Mouse (Mus musculus): Measurements from ENCODE around the gene Adgrb3. TPM values are rescaled to one million over a fixed set of nuclear protein-coding genes. Genes with fewer than 3 reads are reported as not detected.

Gene Adgrb3
- total RNA-seq, 2 experiments from 2014 or later = 111 to 118 TPM

GRCm38 (mm10) chr1:25180615-25181014, 648.9 kb downstream of the Adgrb3 start:
- Histone ChIP-seq H3K4me3 (no peak overlapping the region), H3K27ac (peak overlapping the region; percentile 76)
- DNase-seq (ENCODE audit: low spot score in 2 of 2) = no peak
- TF ChIP-seq CTCF (conservative IDR thresholded peaks at IDR 0.05) = no peak

- peak in 1 of 2 experiments; percentile 32 for DNase-seq (ENCODE audit: low spot score in 2 of 2)
- no peak for TF ChIP-seq CTCF (conservative IDR thresholded peaks at IDR 0.05)
- Histone ChIP-seq H3K27ac (peak overlapping the region; percentile 76), H3K4me3 (no peak overlapping the region; the same call in 1 of the 2 replicates)
These were observed 649.5 kb downstream of the Adgrb3 start for GRCm38 (mm10) chr1:25179860-25180582.

GRCm38 (mm10) chr1:25178347-25179130, 651.0 kb downstream of the Adgrb3 start:
- no peak for DNase-seq (ENCODE audit: low spot score in 2 of 2)
- Histone ChIP-seq H3K27ac (peak overlapping the region; percentile 76), H3K4me3 (no peak overlapping the region)
- TF ChIP-seq CTCF (conservative IDR thresholded peaks at IDR 0.05) = no peak

GRCm38 (mm10) chr1:25167120-25167519, 662.4 kb downstream of the Adgrb3 start:
- no peak for DNase-seq (ENCODE audit: low spot score in 2 of 2)
- Histone ChIP-seq H3K4me3 (no peak overlapping the region), H3K27ac (peak overlapping the region; percentile 89)
- TF ChIP-seq CTCF (conservative IDR thresholded peaks at IDR 0.05) = no peak

- Histone ChIP-seq H3K27ac (peak overlapping the region; percentile 89), H3K4me3 (peak overlapping the region; percentile 26; the same call in 1 of the 2 replicates)
- TF ChIP-seq CTCF (conservative IDR thresholded peaks at IDR 0.05) = no peak
- DNase-seq (ENCODE audit: low spot score in 2 of 2) = peak; percentile 66 to 86
These were observed 663.3 kb downstream of the Adgrb3 start for GRCm38 (mm10) chr1:25166036-25166796.

- TF ChIP-seq CTCF (conservative IDR thresholded peaks at IDR 0.05) = no peak
- H3K27ac ChIP-seq = peak overlapping the region; percentile 83
- peak in 1 of 2 experiments; percentile 57 for DNase-seq (ENCODE audit: low spot score in 2 of 2)
- no peak overlapping the region for H3K4me3 ChIP-seq
These were observed 665.9 kb downstream of the Adgrb3 start for GRCm38 (mm10) chr1:25163561-25163960.

- peak in 1 of 2 experiments; percentile 70 for DNase-seq (ENCODE audit: low spot score in 2 of 2)
These were observed 683.3 kb downstream of the Adgrb3 start for GRCm38 (mm10) chr1:25146206-25146605.

GRCm38 (mm10) chr1:25132150-25132824, 697.2 kb downstream of the Adgrb3 start:
- no peak for DNase-seq (ENCODE audit: low spot score in 2 of 2)
- Histone ChIP-seq H3K27ac (peak overlapping the region; percentile 19; the same call in 1 of the 2 replicates), H3K4me3 (no peak overlapping the region)
- TF ChIP-seq CTCF (conservative IDR thresholded peaks at IDR 0.05) = no peak

More at GRCm38 (mm10) chr1:25146206-25146605, 683.3 kb downstream of the Adgrb3 start:
- no peak for TF ChIP-seq CTCF (conservative IDR thresholded peaks at IDR 0.05)
- H3K4me3 ChIP-seq = no peak overlapping the region
- H3K27ac ChIP-seq = 0 out of 2 replicates have a peak overlapping the region, but pooled peaks have one; percentile 5

- Histone ChIP-seq H3K4me3 (no peak overlapping the region), H3K27ac (no peak overlapping the region)
- no peak for TF ChIP-seq CTCF (conservative IDR thresholded peaks at IDR 0.05)
- DNase-seq (ENCODE audit: low spot score in 2 of 2) = no peak
These were observed 714.0 kb downstream of the Adgrb3 start for GRCm38 (mm10) chr1:25115512-25115911.

- TF ChIP-seq CTCF (conservative IDR thresholded peaks at IDR 0.05) = no peak
- H3K27ac ChIP-seq = peak overlapping the region; percentile 82
- H3K4me3 ChIP-seq = no peak overlapping the region
- peak in 1 of 2 experiments; percentile 66 for DNase-seq (ENCODE audit: low spot score in 2 of 2)
These were observed 721.9 kb downstream of the Adgrb3 start for GRCm38 (mm10) chr1:25107500-25108101.

GRCm38 (mm10) chr1:25106679-25107078, 722.8 kb downstream of the Adgrb3 start:
- TF ChIP-seq CTCF (conservative IDR thresholded peaks at IDR 0.05) = no peak
- Histone ChIP-seq H3K27ac (peak overlapping the region; percentile 82), H3K4me3 (no peak overlapping the region)
- no peak for DNase-seq (ENCODE audit: low spot score in 2 of 2)

- no peak for TF ChIP-seq CTCF (conservative IDR thresholded peaks at IDR 0.05)
- Histone ChIP-seq H3K4me3 (no peak overlapping the region), H3K27ac (peak overlapping the region; percentile 82)
- DNase-seq (ENCODE audit: low spot score in 2 of 2) = peak; percentile 82 to 93
These were observed 724.1 kb downstream of the Adgrb3 start for GRCm38 (mm10) chr1:25105367-25105766.
